Mouse (Mus musculus) 416B (cell line): ENCODE data around the gene Ddx49.

Source experiments
- DNase-seq: peaks from one replicate; pipeline ENCODE4 v3.0.0; 2011; ENCODE audit warnings: low read depth

The Ddx49 gene

GRCm38 (mm10) chr8:70302358-70302890 is at the start of gene Ddx49, which contains the start of gene Cope:
TSS of gene Ddx49 (minus strand) at chr8:70302489.
TSS of gene Cope (plus strand) at chr8:70302518.
- DNase-seq: peak; percentile 97

DNA sequence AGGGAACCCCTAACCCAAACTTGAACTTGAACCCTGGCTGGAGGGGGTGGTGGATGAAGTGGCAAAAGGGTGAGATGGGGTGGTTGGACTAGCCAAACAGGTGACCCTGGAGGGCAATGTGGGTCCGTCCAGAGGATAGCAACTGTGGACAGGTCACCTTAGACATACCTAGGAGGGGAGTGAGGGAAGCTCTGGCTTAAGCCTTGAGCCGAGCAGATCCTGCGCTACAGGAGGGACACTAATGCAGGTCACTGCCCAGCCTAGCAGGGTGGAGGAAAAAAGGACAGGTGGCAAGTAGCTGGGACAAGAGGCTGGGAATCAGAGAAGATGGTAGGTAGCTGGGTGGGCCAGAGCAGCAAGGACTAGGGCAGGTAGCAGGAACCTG is 49.7 kb upstream of the Ddx49 start:
- no peak for DNase-seq

- DNase-seq: peak; percentile 70
Observed at GRCm38 (mm10) chr8:70351035-70351999, 49.0 kb upstream of the Ddx49 start.

- DNase-seq: no peak
Observed at GRCm38 (mm10) chr8:70347860-70348420, 45.7 kb upstream of the Ddx49 start.

- DNase-seq: no peak
Observed at GRCm38 (mm10) chr8:70347443-70347842, 45.2 kb upstream of the Ddx49 start.

GRCm38 (mm10) chr8:70344279-70344678 is 42.0 kb upstream of the Ddx49 start:
- DNase-seq: no peak

- peak; percentile 59 for DNase-seq
Observed at GRCm38 (mm10) chr8:70343696-70344095, 41.4 kb upstream of the Ddx49 start.

- no peak for DNase-seq
Observed at GRCm38 (mm10) chr8:70343076-70343475, 40.8 kb upstream of the Ddx49 start.

GRCm38 (mm10) chr8:70342007-70342406 is 39.7 kb upstream of the Ddx49 start:
- peak; percentile 76 for DNase-seq

DNA sequence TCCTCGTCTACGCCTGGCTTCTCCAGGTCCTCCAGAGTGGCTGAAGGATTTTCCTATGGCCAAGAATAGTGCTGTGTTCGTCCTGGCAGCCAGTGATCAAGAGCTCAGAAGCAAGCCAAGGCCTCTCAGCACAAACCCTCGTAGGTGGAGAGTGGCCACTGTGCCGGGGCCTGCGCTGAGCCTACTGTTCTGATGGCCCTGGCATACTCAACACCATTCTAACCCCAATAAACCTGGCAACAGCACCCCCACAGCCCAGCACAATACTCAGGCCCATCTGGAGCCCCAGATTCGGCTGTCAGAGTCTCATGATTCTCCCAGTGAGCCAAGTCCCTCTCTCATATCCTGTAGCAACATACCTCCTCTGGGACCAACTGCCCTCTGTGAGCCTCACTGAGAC is 38.4 kb upstream of the Ddx49 start:
- DNase-seq: no peak

DNA sequence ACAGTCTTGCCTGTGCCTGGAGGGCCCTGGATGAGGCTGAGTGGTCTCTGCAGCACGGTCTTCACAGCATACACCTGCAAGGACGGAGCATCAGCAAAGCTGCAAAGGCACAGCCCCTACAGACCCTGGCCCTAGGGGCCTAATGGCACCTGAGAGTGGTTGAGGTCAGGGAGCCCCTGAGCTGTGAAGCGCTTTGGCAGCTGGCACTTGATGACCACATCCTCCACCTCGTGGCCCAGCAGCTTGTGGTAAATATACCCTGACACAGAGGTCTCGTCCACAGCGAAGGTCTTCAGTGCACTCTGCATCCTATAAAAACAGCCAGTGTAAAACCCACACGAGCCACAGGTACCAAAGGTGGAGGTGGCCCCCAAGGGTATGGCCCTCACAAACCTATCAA is 36.6 kb upstream of the Ddx49 start:
- no peak for DNase-seq

GRCm38 (mm10) chr8:70332878-70333202 is 30.6 kb upstream of the Ddx49 start:
- DNase-seq: no peak

- no peak for DNase-seq
Observed at GRCm38 (mm10) chr8:70332070-70332877, 30.0 kb upstream of the Ddx49 start.

DNA sequence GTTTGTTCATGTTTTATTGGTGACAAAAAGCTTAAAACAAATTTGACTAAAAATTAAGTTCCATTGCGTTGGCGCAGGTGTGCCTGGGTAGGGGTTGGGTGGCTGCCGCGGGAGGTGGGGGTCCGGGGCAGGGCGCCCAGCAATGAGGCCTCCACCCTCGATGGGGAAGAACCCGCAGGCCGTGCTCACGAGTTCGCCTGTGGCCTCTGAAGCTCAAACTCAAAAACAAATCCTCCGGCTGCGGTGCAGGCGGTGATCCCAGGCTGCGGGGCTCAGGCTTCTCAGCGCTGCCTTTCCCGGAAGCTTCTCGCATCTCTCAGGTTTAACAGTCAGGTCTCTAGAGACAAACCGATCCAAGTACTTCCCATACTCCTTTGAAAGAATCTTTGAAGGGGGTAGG is 29.2 kb upstream of the Ddx49 start:
- no peak for DNase-seq

DNA sequence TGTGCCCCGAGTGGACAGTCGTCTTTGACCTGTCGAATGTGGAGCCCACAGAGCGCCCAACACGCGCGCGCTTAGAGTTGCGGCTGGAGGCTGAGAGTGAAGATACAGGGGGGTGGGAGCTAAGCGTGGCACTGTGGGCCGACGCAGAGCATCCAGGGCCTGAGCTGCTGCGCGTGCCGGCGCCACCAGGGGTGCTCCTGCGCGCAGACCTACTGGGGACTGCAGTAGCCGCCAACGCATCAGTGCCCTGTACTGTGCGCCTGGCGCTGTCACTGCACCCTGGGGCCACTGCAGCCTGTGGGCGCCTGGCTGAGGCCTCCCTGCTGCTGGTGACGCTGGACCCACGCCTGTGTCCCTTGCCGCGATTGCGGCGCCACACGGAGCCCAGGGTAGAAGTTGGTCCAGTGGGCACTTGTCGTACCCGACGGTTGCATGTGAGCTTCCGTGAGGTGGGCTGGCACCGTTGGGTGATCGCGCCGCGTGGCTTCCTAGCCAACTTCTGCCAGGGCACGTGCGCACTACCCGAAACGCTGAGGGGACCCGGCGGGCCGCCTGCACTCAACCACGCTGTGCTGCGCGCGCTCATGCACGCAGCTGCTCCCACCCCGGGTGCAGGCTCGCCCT is 28.6 kb upstream of the Ddx49 start:
- no peak for DNase-seq

DNA sequence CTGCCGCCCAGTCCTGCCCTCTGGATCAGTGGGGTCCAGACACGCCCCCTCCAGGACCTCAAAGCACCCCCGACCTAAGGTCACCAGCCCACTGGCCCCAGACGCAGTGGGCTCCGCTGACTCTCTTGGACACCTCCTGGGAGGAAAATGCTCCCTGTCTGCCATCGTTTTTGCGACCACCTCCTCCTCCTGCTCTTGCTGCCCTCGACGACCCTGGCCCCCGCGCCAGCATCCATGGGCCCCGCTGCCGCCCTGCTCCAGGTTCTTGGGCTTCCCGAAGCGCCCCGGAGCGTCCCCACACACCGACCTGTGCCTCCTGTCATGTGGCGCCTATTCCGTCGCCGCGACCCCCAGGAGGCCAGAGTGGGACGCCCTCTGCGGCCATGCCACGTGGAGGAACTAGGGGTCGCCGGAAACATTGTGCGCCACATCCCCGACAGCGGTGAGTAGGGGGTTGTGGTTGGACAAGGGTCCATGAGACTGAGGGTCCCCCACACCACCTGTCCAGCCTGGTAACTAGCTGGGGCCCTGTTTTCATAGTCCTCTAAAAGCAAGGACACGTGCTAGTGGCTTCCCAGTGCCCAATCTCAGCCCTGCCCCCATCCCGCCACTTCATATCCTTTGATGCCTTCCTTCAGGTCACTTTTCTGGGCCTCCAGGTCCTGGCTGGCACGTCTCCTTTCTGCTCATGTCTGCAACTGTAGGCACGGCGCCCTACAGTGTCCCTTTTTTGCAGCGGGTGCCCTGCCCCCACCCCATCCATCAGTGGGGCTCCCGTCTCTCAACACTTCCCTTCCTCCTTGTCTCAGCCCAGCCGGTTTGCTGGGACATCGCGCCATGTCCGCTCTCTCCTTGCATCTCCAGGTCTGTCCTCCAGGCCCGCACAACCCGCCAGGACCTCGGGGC is 27.8 kb upstream of the Ddx49 start:
- DNase-seq: no peak

DNA sequence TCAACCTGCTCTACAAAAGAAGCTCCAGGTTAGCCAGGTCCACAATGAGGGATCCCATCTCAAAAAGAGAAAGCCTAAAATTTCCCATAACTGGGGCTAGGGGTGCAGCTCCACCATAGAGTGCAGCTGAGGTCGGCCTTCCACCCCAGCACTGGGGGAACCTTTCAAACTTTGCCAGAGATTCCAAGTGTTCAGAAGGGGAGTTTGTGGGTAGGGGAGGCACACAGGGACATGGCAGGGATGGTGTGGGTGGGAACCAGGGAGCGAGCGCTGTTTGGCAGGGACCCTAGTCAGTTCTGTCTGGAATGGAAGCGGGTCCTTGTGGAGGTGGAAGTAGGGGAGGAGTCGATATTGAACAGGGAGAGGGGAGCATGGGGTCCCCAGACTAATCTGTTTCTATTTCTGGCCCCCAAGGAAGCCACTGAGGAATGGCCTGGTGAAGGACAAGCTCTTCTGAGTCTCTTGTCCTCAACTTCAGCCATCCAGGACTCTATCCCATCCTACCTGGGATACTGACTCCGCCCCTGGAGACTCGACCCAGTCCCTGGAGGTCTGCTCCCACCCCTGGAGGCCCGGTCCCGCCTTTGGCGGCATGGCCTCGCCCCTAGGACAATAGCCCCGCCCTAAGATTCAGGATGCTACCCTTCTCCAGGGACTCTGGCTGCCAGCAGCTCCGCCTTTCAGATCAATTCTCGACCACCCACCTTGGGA is 27.0 kb upstream of the Ddx49 start, which contains the start of gene Gdf1:
TSS of gene Gdf1 (plus strand) at position 694 of the 711 bp plus-strand sequence.
- no peak for DNase-seq

DNA sequence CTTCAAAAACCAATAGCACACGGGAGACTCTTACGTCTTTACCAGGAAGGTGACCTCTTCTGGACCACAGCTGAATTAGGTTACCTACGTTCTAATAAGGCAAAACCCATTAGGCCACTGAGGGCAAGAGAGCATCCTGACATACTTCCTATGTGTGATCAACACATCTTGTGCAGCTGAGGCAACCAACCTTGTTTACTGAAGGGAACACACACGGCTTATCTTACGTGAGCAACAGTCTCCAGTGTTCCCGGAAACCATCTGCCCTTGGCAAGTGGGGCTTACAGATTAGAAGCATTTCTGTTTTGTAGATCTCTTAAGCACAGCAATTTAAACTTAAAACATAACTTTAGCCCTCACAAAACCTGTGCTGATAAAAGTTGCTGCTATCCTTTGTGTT is 25.2 kb upstream of the Ddx49 start:
- DNase-seq: no peak

DNA sequence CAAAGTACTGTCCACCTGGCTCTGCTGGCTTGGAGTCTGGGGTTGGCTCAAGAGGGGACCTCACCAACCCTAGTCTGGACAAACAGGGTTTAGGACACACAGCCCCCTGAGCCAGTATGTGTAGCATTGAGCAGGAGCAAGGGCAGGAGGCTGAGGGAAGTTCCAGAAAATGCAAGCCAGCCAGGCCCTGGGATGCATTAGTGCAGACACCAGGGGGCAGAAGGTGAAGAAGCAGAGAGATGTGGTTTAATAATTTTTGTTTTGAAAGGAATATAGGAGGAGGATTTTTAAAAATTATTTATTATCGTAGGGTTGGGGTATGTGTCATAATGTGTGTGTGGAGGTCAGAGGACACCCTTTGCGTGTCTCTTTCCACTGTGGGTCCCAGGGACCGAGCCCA is 21.4 kb upstream of the Ddx49 start:
- peak; percentile 31 for DNase-seq

DNA sequence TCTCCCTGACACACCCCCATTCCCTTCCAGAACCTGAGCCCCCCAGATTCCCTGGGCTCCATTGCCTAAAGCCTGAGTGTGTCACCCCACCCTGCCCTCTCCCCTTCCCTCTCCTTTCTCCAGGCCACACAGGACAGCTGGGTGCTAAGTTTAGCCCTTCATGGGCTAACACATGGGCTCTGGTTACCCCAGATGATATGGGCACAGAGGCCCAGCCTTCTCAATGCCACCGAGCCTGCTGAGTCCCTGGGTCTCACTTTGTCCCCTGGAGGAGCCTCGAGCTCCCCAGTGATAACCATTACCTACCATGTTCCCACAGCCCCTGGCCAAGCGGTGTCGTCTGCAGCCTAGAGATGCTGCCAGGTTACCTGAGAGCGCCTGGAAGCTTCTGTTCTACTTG is 15.6 kb upstream of the Ddx49 start:
- no peak for DNase-seq
